Mouse (Mus musculus): ENCODE measurements around the gene Mt3.
"Not testable (repeated sequence)": the region's sequence is repeated elsewhere in the genome, so short reads cannot be mapped to it uniquely, and the experiment has no call there.

Mt3 gene

GRCm38 (mm10) chr8:94153451-94153850 is 1.0 kb downstream of the Mt3 start:
- peak; percentile 56 to 65 for DNase-seq

- DNase-seq = no peak
These were observed 2.1 kb downstream of the Mt3 start for GRCm38 (mm10) chr8:94154537-94154936.

GRCm38 (mm10) chr8:94156092-94156491 is 3.7 kb downstream of the Mt3 start:
- no peak for DNase-seq

- DNase-seq = not testable (repeated sequence)
These were observed 13.4 kb downstream of the Mt3 start for GRCm38 (mm10) chr8:94165772-94166171.

- DNase-seq = peak; percentile 95
These were observed 14.8 kb downstream of the Mt3 start for GRCm38 (mm10) chr8:94167244-94167643.

GRCm38 (mm10) chr8:94169547-94169946 is 17.1 kb downstream of the Mt3 start:
- no peak for DNase-seq

GRCm38 (mm10) chr8:94171321-94171755 is 18.9 kb downstream of the Mt3 start:
- DNase-seq = no peak

GRCm38 (mm10) chr8:94172075-94172808 is 19.8 kb downstream of the Mt3 start, which contains the start of gene Mt2:
TSS of gene Mt2 (plus strand) at chr8:94172664.
- DNase-seq = peak; percentile 56 to 67

GRCm38 (mm10) chr8:94172809-94173732 is 20.7 kb downstream of the Mt3 start:
- DNase-seq = peak in 1 of 2 experiments; percentile 32

- DNase-seq = no peak
These were observed 21.5 kb downstream of the Mt3 start for GRCm38 (mm10) chr8:94173848-94174403.

GRCm38 (mm10) chr8:94174619-94175213 is 22.3 kb downstream of the Mt3 start:
- DNase-seq = no peak

GRCm38 (mm10) chr8:94177716-94178390 is 25.4 kb downstream of the Mt3 start:
- DNase-seq = no peak

- DNase-seq = peak; percentile 83 to 87
These were observed 26.7 kb downstream of the Mt3 start, which contains the start of gene Mt1 for GRCm38 (mm10) chr8:94178857-94179712. TSS of gene Mt1 (plus strand) at chr8:94179082.

GRCm38 (mm10) chr8:94179713-94180560 is 27.5 kb downstream of the Mt3 start:
- peak in 1 of 2 experiments; percentile 34 for DNase-seq

- no peak for DNase-seq
These were observed 28.1 kb downstream of the Mt3 start for GRCm38 (mm10) chr8:94180561-94180908.

GRCm38 (mm10) chr8:94182055-94182929 is 29.9 kb downstream of the Mt3 start:
- DNase-seq = no peak

GRCm38 (mm10) chr8:94183117-94183516 is 30.7 kb downstream of the Mt3 start:
- DNase-seq = peak in 1 of 2 experiments; percentile 59

GRCm38 (mm10) chr8:94184357-94184843 is 32.0 kb downstream of the Mt3 start:
- DNase-seq = no peak

GRCm38 (mm10) chr8:94185791-94186190 is 33.4 kb downstream of the Mt3 start:
- no peak for DNase-seq

Data from cerebellum, postnatal 25 days (tissue).